ENCODE assay signal across 21 mouse cellular contexts in genomic region chr17:72062978-72063377, GRCm38 (mm10).
A peak's percentile ranks its signal among the peaks of the same experiment; 100 is the strongest.
DNase-seq lines count a peak whose midpoint lies in the region; ATAC-seq and TF ChIP-seq lines count a peak whose summit lies in the region.
"Had no signal": no experiment of that assay in that cellular context is flagged by ENCODE, and none has a peak within 500 bp of the region (broad histone marks: within the 10 kb centered on the region; RNA-seq: fewer than 3 reads in every experiment).

No protein-coding gene starts in this region.

- no peaks in the 10 kb centered on the region for H3K9me3 ChIP-seq in CH12.LX (replicated peaks; ENCODE audit: low read length)
- H3K9me3 ChIP-seq: embryonic facial prominence, embryonic 10.5 days; embryonic facial prominence, embryonic 12.5 days; forebrain, embryonic 13.5 days; forebrain, embryonic 15.5 days had no signal

- DNase-seq in CH12.LX (ENCODE audit: extremely low read depth): peak; percentile 11
- no peak for DNase-seq in thymus, postnatal 36 days
- DNase-seq in lung, adult 2 months: no peak
- DNase-seq: adrenal gland, adult 2 months; adrenal gland, postnatal 10 days; adrenal gland, postnatal 25 days; B cell, adult 2 months; cerebellum, adult 11 months; cerebellum, adult 18-20 months; cerebellum, adult 8-10 months; cerebellum, adult 9-11 months; cerebellum, postnatal 14 days; cerebellum, postnatal 36 days; forebrain, postnatal 0 days had no signal

- TF ChIP-seq EP300 in CH12.LX (IDR thresholded peaks at IDR 0.05; ENCODE audit: low read length): no peak

- in situ Hi-C loops in CH12.LX (cut with MboI; ENCODE audit: low pct_ligation_motif_present, low pct_unique_long_range_greater_than_20kb, low sequenced_read_pairs): no loop called here

- peak; percentile 55 for ATAC-seq in granulocyte monocyte progenitor cell, adult 5-6 weeks (replicated peaks; ENCODE audit: poor library complexity, severe bottlenecking)
- ATAC-seq in megakaryocyte progenitor cell, adult 5-6 weeks (replicated peaks; ENCODE audit: poor library complexity): peak; percentile 52
- ATAC-seq: CD4-positive, CD25-positive, alpha-beta regulatory T cell, adult 4 months; forebrain, embryonic 13.5 days; forebrain, embryonic 15.5 days; forebrain, postnatal 0 days had no signal

- no peak overlapping the region for H3K4me2 ChIP-seq in CH12.LX (ENCODE audit: insufficient read depth, low read depth, poor library complexity, severe bottlenecking)
- H3K4me2 ChIP-seq: embryonic facial prominence, embryonic 12.5 days; forebrain, embryonic 13.5 days; forebrain, embryonic 15.5 days had no signal

- H3K27me3 ChIP-seq in CH12.LX (replicated peaks): no peaks in the 10 kb centered on the region
- H3K27me3 ChIP-seq: embryonic facial prominence, embryonic 12.5 days; forebrain, embryonic 13.5 days; forebrain, embryonic 15.5 days had no signal

- H3K4me3 ChIP-seq in CH12.LX (replicated peaks in 1 of 3; ENCODE audit: low read depth in 2 of 3, low read length in 2 of 3, poor library complexity in 1 of 3): no peak overlapping the region
- no peak overlapping the region for H3K4me3 ChIP-seq in lung, adult 2 months (replicated peaks; ENCODE audit: extremely low read depth, low read depth, low read length)
- H3K4me3 ChIP-seq: embryonic facial prominence, embryonic 10.5 days; embryonic facial prominence, embryonic 12.5 days; forebrain, embryonic 13.5 days; forebrain, embryonic 15.5 days had no signal

- peaks cover 0 to 7% of the 10 kb centered on the region in 2 experiments; a peak in 1 of 4 replicates for H3K4me1 ChIP-seq in CH12.LX (ENCODE audit: control insufficient read depth in 1 of 2, insufficient read depth in 2 of 2)
- no peaks in the 10 kb centered on the region for H3K4me1 ChIP-seq in lung, adult 2 months (ENCODE audit: control insufficient read depth, insufficient read depth, low read length)
- H3K4me1 ChIP-seq: embryonic facial prominence, embryonic 10.5 days; embryonic facial prominence, embryonic 12.5 days; forebrain, embryonic 13.5 days; forebrain, embryonic 15.5 days had no signal

- no peak overlapping the region for H3K9ac ChIP-seq in CH12.LX (ENCODE audit: insufficient read depth, low read depth)
- H3K9ac ChIP-seq: embryonic facial prominence, embryonic 12.5 days; forebrain, embryonic 13.5 days; forebrain, embryonic 15.5 days; forebrain, postnatal 0 days had no signal

- no peak for TF ChIP-seq RAD21 in CH12.LX (IDR thresholded peaks at IDR 0.05; ENCODE audit: low read depth, low read length)

- no peaks in the 10 kb centered on the region for H3K36me3 ChIP-seq in CH12.LX (replicated peaks in 1 of 2; ENCODE audit: control insufficient read depth in 1 of 2, insufficient read depth in 1 of 2, low read length in 1 of 2)
- H3K36me3 ChIP-seq: embryonic facial prominence, embryonic 10.5 days; embryonic facial prominence, embryonic 12.5 days; forebrain, embryonic 15.5 days had no signal

- no peaks in the 10 kb centered on the region for H3K79me2 ChIP-seq in CH12.LX (replicated peaks; ENCODE audit: control insufficient read depth, extremely low read depth, insufficient read depth, poor library complexity, severe bottlenecking)

- no peak overlapping the region for H3K27ac ChIP-seq in CH12.LX (ENCODE audit: insufficient read depth, low read depth)
- H3K27ac ChIP-seq: embryonic facial prominence, embryonic 10.5 days; embryonic facial prominence, embryonic 12.5 days; forebrain, embryonic 13.5 days; forebrain, embryonic 15.5 days had no signal

- TF ChIP-seq POLR2A in CH12.LX (IDR thresholded peaks at IDR 0.05; ENCODE audit: low read depth, low read length): no peak
- no peak for TF ChIP-seq POLR2A in lung, adult 2 months (IDR thresholded peaks at IDR 0.05; ENCODE audit: borderline replicate concordance, extremely low read depth, low read depth, low read length)

- TF ChIP-seq CTCF in CH12.LX (conservative IDR thresholded peaks at IDR 0.05 in 1 of 2, IDR thresholded peaks at IDR 0.05 in 1 of 2; ENCODE audit: low read depth in 2 of 2, low read length in 2 of 2): no peak
- TF ChIP-seq CTCF in lung, adult 2 months (IDR thresholded peaks at IDR 0.05; ENCODE audit: insufficient read depth, low read length): no peak

- dilution Hi-C loops in CH12.LX (cut with MboI; ENCODE audit: extremely low pct_ligation_motif_present, extremely low pct_unique_long_range_greater_than_20kb, low sequenced_read_pairs): no loop called here

- WGBS in lung, adult 2 months: 78% methylated on average over 3 of the region's 3 CpGs

TF ChIP-seq in CH12.LX, 34 proteins besides CTCF, POLR2A, EP300 and RAD21:
- TF ChIP-seq E2F4 (IDR thresholded peaks at IDR 0.05; ENCODE audit: insufficient replicate concordance, low read depth, low read length) (no peak), TCF12 (IDR thresholded peaks at IDR 0.05; ENCODE audit: low read depth, low read length) (no peak), TBP (conservative IDR thresholded peaks at IDR 0.05; ENCODE audit: low read depth, low read length) (no peak), UBTF (IDR thresholded peaks at IDR 0.05; ENCODE audit: low read depth, low read length) (no peak), USF1 (IDR thresholded peaks at IDR 0.05; ENCODE audit: low read depth, low read length) (no peak), CHD2 (IDR thresholded peaks at IDR 0.05; ENCODE audit: low read length) (no peak)
